Mouse (Mus musculus) forebrain, embryonic 16.5 days (tissue): ENCODE results near the gene 4930583I09Rik. TPM values are rescaled to one million over a fixed set of nuclear protein-coding genes. Genes with fewer than 3 reads are reported as not detected.

Experiments used
- ATAC-seq: fragments of 200-750 bp; cut with Nextera tagmentation; 2 replicates; pipeline ENCODE4 v1.8.0; 2017; ENCODE audit warnings: mild to moderate bottlenecking, moderate library complexity
- H3K27ac ChIP-seq: fragments of 300-500 bp; sonication (generic); 2 replicates; pipeline ENCODE4 v1.5.1; 2014; ENCODE audit warnings: low read length, control low read depth
- H3K27me3 ChIP-seq: fragments of 300-500 bp; sonication (generic); replicated peaks from 2 replicates; pipeline ENCODE4 v1.6.1; 2014; ENCODE audit warnings: low read length; ENCODE audit not compliant: control insufficient read depth, insufficient read depth
- H3K36me3 ChIP-seq: fragments of 300-500 bp; sonication (generic); 2 replicates; pipeline ENCODE4 v1.6.1; 2014; ENCODE audit not compliant: control insufficient read depth, insufficient read depth
- H3K4me1 ChIP-seq: fragments of 300-500 bp; sonication (generic); replicated peaks from 2 replicates; pipeline ENCODE4 v1.6.1; 2014; ENCODE audit warnings: low read length; ENCODE audit not compliant: control insufficient read depth, insufficient read depth
- H3K4me2 ChIP-seq: fragments of 300-500 bp; sonication (generic); 2 replicates; pipeline ENCODE4 v1.6.1; 2014; ENCODE audit warnings: mild to moderate bottlenecking, low read length, control low read depth
- H3K4me3 ChIP-seq: fragments of 300-500 bp; sonication (generic); replicated peaks from 2 replicates; pipeline ENCODE4 v1.5.1; 2014; ENCODE audit warnings: mild to moderate bottlenecking, low read length, control low read depth
- H3K9ac ChIP-seq: fragments of 300-500 bp; sonication (generic); replicated peaks from 2 replicates; pipeline ENCODE4 v1.6.1; 2014; ENCODE audit warnings: low read depth, low read length, control low read depth
- H3K9me3 ChIP-seq: fragments of 300-500 bp; sonication (generic); 2 replicates; pipeline ENCODE4 v1.6.1; 2016; ENCODE audit warnings: low read length; ENCODE audit not compliant: control insufficient read depth
- WGBS: fragments of 180-500 bp; shearing (Covaris S2); extraction: QIAGEN DNeasy Blood & Tissue Kit; methylation state at CpG from one replicate; pipeline ENCODE4 v1.1.7; 2014; 5-methylcytosine and 5-hydroxymethylcytosine counted together
- polyA plus RNA-seq: library from polyadenylated mRNA; unstranded; fragments of >200 nt; fragmentation: Nextera tagmentation; extraction: Ambion mirVana; gene quantifications from 2 replicates; pipeline ENCODE4 v1.2.1, GENCODE M21; 2015

The 4930583I09Rik gene
- polyA plus RNA-seq, 1 experiment from 2014 or later = not detected

- no peak overlapping the region for H3K4me3 ChIP-seq
- H3K4me2 ChIP-seq = no peak overlapping the region
- WGBS = 78% methylated on average over 7 of the region's 7 CpGs
- no peaks in the 10 kb centered on the region for H3K36me3 ChIP-seq
- H3K27me3 ChIP-seq = no peaks in the 10 kb centered on the region
- no peak for ATAC-seq
- H3K27ac ChIP-seq = no peak overlapping the region
- H3K9me3 ChIP-seq = no peaks in the 10 kb centered on the region
- H3K4me1 ChIP-seq = 0 out of 2 replicates have a peak, but pooled peaks cover 6% of the 10 kb centered on the region
- H3K9ac ChIP-seq = no peak overlapping the region
Measured at GRCm38 (mm10) chr17:64833906-64834490, 1.9 kb downstream of the 4930583I09Rik start.

GRCm38 (mm10) chr17:64833071-64833470, 2.8 kb downstream of the 4930583I09Rik start:
- WGBS = 84% methylated on average over 2 of the region's 2 CpGs
- no peaks in the 10 kb centered on the region for H3K9me3 ChIP-seq
- H3K9ac ChIP-seq = no peak overlapping the region
- no peak overlapping the region for H3K4me2 ChIP-seq
- H3K27me3 ChIP-seq = no peaks in the 10 kb centered on the region
- H3K27ac ChIP-seq = no peak overlapping the region
- no peaks in the 10 kb centered on the region for H3K36me3 ChIP-seq
- H3K4me3 ChIP-seq = no peak overlapping the region
- ATAC-seq = no peak
- H3K4me1 ChIP-seq = 0 out of 2 replicates have a peak, but pooled peaks cover 6% of the 10 kb centered on the region

GRCm38 (mm10) chr17:64827482-64827881, 8.4 kb downstream of the 4930583I09Rik start:
- H3K27me3 ChIP-seq = no peaks in the 10 kb centered on the region
- H3K4me2 ChIP-seq = no peak overlapping the region
- no peak overlapping the region for H3K27ac ChIP-seq
- H3K9me3 ChIP-seq = no peaks in the 10 kb centered on the region
- H3K4me1 ChIP-seq = no peaks in the 10 kb centered on the region
- H3K9ac ChIP-seq = no peak overlapping the region
- no peaks in the 10 kb centered on the region for H3K36me3 ChIP-seq
- H3K4me3 ChIP-seq = no peak overlapping the region
- WGBS = 79% methylated on average over 5 of the region's 5 CpGs
- no peak for ATAC-seq

GRCm38 (mm10) chr17:64826843-64827242, 9.0 kb downstream of the 4930583I09Rik start:
- no peaks in the 10 kb centered on the region for H3K4me1 ChIP-seq
- H3K4me3 ChIP-seq = no peak overlapping the region
- no peaks in the 10 kb centered on the region for H3K27me3 ChIP-seq
- no peak overlapping the region for H3K27ac ChIP-seq
- WGBS = 85% methylated on average over 4 of the region's 4 CpGs
- H3K4me2 ChIP-seq = no peak overlapping the region
- no peak for ATAC-seq
- no peaks in the 10 kb centered on the region for H3K36me3 ChIP-seq
- H3K9me3 ChIP-seq = no peaks in the 10 kb centered on the region
- no peak overlapping the region for H3K9ac ChIP-seq

- H3K4me2 ChIP-seq = no peak overlapping the region
- H3K4me1 ChIP-seq = no peaks in the 10 kb centered on the region
- WGBS = 85% methylated on average over 5 of the region's 5 CpGs
- ATAC-seq = no peak
- H3K27ac ChIP-seq = no peak overlapping the region
- no peaks in the 10 kb centered on the region for H3K36me3 ChIP-seq
- H3K9me3 ChIP-seq = no peaks in the 10 kb centered on the region
- H3K9ac ChIP-seq = no peak overlapping the region
- H3K27me3 ChIP-seq = no peaks in the 10 kb centered on the region
- H3K4me3 ChIP-seq = no peak overlapping the region
Measured at GRCm38 (mm10) chr17:64822561-64822960, 13.3 kb downstream of the 4930583I09Rik start.

- Histone ChIP-seq H3K36me3 (no peaks in the 10 kb centered on the region), H3K4me1 (no peaks in the 10 kb centered on the region), H3K27me3 (no peaks in the 10 kb centered on the region), H3K9ac (no peak overlapping the region), H3K4me3 (no peak overlapping the region), H3K4me2 (no peak overlapping the region), H3K9me3 (no peaks in the 10 kb centered on the region), H3K27ac (no peak overlapping the region)
- ATAC-seq = no peak
- WGBS = 90% methylated on average over 7 of the region's 7 CpGs
Measured at GRCm38 (mm10) chr17:64820841-64821593, 14.9 kb downstream of the 4930583I09Rik start.

- Histone ChIP-seq H3K36me3 (no peaks in the 10 kb centered on the region), H3K27ac (no peak overlapping the region), H3K4me1 (no peaks in the 10 kb centered on the region), H3K4me3 (no peak overlapping the region), H3K27me3 (no peaks in the 10 kb centered on the region), H3K9me3 (no peaks in the 10 kb centered on the region), H3K9ac (no peak overlapping the region), H3K4me2 (no peak overlapping the region)
- 95% methylated on average over 3 of the region's 3 CpGs for whole genome bisulfite sequencing
- ATAC-seq = no peak
Measured at GRCm38 (mm10) chr17:64816298-64816697, 19.6 kb downstream of the 4930583I09Rik start.

GRCm38 (mm10) chr17:64815806-64816205, 20.1 kb downstream of the 4930583I09Rik start:
- ATAC-seq = no peak
- Histone ChIP-seq H3K27me3 (no peaks in the 10 kb centered on the region), H3K9me3 (no peaks in the 10 kb centered on the region), H3K36me3 (no peaks in the 10 kb centered on the region), H3K27ac (no peak overlapping the region), H3K4me1 (no peaks in the 10 kb centered on the region), H3K9ac (no peak overlapping the region), H3K4me3 (no peak overlapping the region), H3K4me2 (no peak overlapping the region)
- WGBS = 64% methylated on average over 2 of the region's 2 CpGs

- ATAC-seq = no peak
- H3K4me1 ChIP-seq = no peaks in the 10 kb centered on the region
- H3K4me2 ChIP-seq = no peak overlapping the region
- 88% methylated on average over 6 of the region's 6 CpGs for WGBS
- H3K4me3 ChIP-seq = no peak overlapping the region
- H3K9ac ChIP-seq = no peak overlapping the region
- no peaks in the 10 kb centered on the region for H3K27me3 ChIP-seq
- H3K27ac ChIP-seq = no peak overlapping the region
- H3K36me3 ChIP-seq = no peaks in the 10 kb centered on the region
- no peaks in the 10 kb centered on the region for H3K9me3 ChIP-seq
Measured at GRCm38 (mm10) chr17:64813568-64813967, 22.3 kb downstream of the 4930583I09Rik start.
